In the genomic region with DNA sequence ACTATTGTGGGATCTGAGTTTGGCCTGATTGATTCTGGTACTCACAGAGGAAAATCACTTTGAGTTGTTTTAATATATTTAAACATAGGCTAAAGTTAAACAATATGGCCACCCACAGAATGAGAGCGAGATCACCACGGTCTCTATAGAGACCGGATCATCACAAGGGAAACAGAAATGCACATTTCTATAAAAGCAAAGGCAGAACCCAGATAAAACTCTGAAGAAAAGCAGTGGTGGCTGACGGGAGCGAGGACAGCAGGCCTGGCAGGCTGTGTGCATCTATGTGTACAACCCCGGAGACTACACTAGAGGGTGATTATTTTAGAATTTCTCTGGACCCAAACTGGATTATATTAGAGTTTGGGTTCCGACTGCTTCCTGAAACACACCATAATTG, we compare ENCODE assay signal across 19 mouse cellular contexts.
DNase-seq lines count a peak whose midpoint lies in the region; ATAC-seq and TF ChIP-seq lines count a peak whose summit lies in the region.
"Had no signal": no experiment of that assay in that cellular context is flagged by ENCODE, and none has a peak within 500 bp of the region (broad histone marks: within the 10 kb centered on the region; RNA-seq: fewer than 3 reads in every experiment).

No protein-coding gene starts in this region.

- peak overlapping the region; percentile 22; the same call in 1 of the 2 replicates for H3K27ac ChIP-seq in embryonic facial prominence, embryonic 13.5 days
- H3K27ac ChIP-seq in embryonic facial prominence, embryonic 10.5 days (replicated peaks) = no peak overlapping the region
- H3K27ac ChIP-seq in heart, embryonic 13.5 days (replicated peaks) = 0 out of 2 replicates have a peak overlapping the region, but pooled peaks have one; percentile 8
- H3K27ac ChIP-seq in stomach, embryonic 14.5 days (ENCODE audit: low read length) = peak overlapping the region; percentile 79; the same call in 1 of the 2 replicates
- H3K27ac ChIP-seq in stomach, postnatal 0 days (replicated peaks) = no peak overlapping the region
- H3K27ac ChIP-seq in stomach, embryonic 16.5 days (ENCODE audit: low read length) = peak overlapping the region; percentile 80
- H3K27ac ChIP-seq: heart, adult 2 months; hindbrain, embryonic 15.5 days had no signal

- no peak overlapping the region for H3K4me3 ChIP-seq in embryonic facial prominence, embryonic 13.5 days
- H3K4me3 ChIP-seq in embryonic facial prominence, embryonic 10.5 days = no peak overlapping the region
- H3K4me3 ChIP-seq in heart, embryonic 13.5 days = no peak overlapping the region
- no peak overlapping the region for H3K4me3 ChIP-seq in stomach, embryonic 14.5 days (ENCODE audit: low read depth, low read length)
- no peak overlapping the region for H3K4me3 ChIP-seq in stomach, postnatal 0 days (ENCODE audit: low read depth, low read length)
- no peak overlapping the region for H3K4me3 ChIP-seq in stomach, embryonic 16.5 days (replicated peaks; ENCODE audit: low read length)
- H3K4me3 ChIP-seq: heart, adult 2 months; hindbrain, embryonic 15.5 days had no signal

- no peaks in the 10 kb centered on the region for H3K36me3 ChIP-seq in embryonic facial prominence, embryonic 13.5 days
- no peaks in the 10 kb centered on the region for H3K36me3 ChIP-seq in embryonic facial prominence, embryonic 10.5 days (replicated peaks)
- H3K36me3 ChIP-seq in heart, embryonic 13.5 days = no peaks in the 10 kb centered on the region
- no peaks in the 10 kb centered on the region for H3K36me3 ChIP-seq in stomach, embryonic 14.5 days (ENCODE audit: control insufficient read depth, insufficient read depth, low read length)
- no peaks in the 10 kb centered on the region for H3K36me3 ChIP-seq in stomach, postnatal 0 days (ENCODE audit: control insufficient read depth, insufficient read depth, low read length)
- no peaks in the 10 kb centered on the region for H3K36me3 ChIP-seq in stomach, embryonic 16.5 days (ENCODE audit: control insufficient read depth, insufficient read depth, low read length)
- H3K36me3 ChIP-seq: G1E; hindbrain, embryonic 15.5 days had no signal

- no peak overlapping the region for H3K9ac ChIP-seq in embryonic facial prominence, embryonic 13.5 days
- no peak overlapping the region for H3K9ac ChIP-seq in heart, embryonic 13.5 days
- H3K9ac ChIP-seq in stomach, embryonic 14.5 days (replicated peaks; ENCODE audit: low read depth, low read length) = no peak overlapping the region
- no peak overlapping the region for H3K9ac ChIP-seq in stomach, postnatal 0 days (ENCODE audit: low read length)
- H3K9ac ChIP-seq in stomach, embryonic 16.5 days (ENCODE audit: low read length) = no peak overlapping the region
- H3K9ac ChIP-seq: hindbrain, embryonic 15.5 days had no signal

- 76% methylated on average over 7 of the region's 7 CpGs for WGBS in embryonic facial prominence, embryonic 13.5 days
- 89% methylated on average over 7 of the region's 7 CpGs for WGBS in embryonic facial prominence, embryonic 10.5 days
- 68% methylated on average over 7 of the region's 7 CpGs for WGBS in heart, embryonic 13.5 days
- 50% methylated on average over 7 of the region's 7 CpGs for WGBS in stomach, embryonic 14.5 days
- 60% methylated on average over 7 of the region's 7 CpGs for whole genome bisulfite sequencing in stomach, postnatal 0 days
- WGBS in stomach, embryonic 16.5 days = 60% methylated on average over 7 of the region's 7 CpGs

- H3K9me3 ChIP-seq in embryonic facial prominence, embryonic 13.5 days = no peaks in the 10 kb centered on the region
- no peaks in the 10 kb centered on the region for H3K9me3 ChIP-seq in embryonic facial prominence, embryonic 10.5 days
- no peaks in the 10 kb centered on the region for H3K9me3 ChIP-seq in heart, embryonic 13.5 days
- no peaks in the 10 kb centered on the region for H3K9me3 ChIP-seq in stomach, embryonic 14.5 days (ENCODE audit: control insufficient read depth, low read depth, low read length)
- H3K9me3 ChIP-seq in stomach, postnatal 0 days (ENCODE audit: control insufficient read depth, low read length) = no peaks in the 10 kb centered on the region
- H3K9me3 ChIP-seq in stomach, embryonic 16.5 days (replicated peaks; ENCODE audit: control insufficient read depth, low read length) = no peaks in the 10 kb centered on the region
- H3K9me3 ChIP-seq: G1E; hindbrain, embryonic 15.5 days had no signal

- no peak overlapping the region for H3K4me2 ChIP-seq in embryonic facial prominence, embryonic 13.5 days
- no peak overlapping the region for H3K4me2 ChIP-seq in heart, embryonic 13.5 days
- no peak overlapping the region for H3K4me2 ChIP-seq in stomach, embryonic 14.5 days (replicated peaks; ENCODE audit: low read depth, low read length)
- no peak overlapping the region for H3K4me2 ChIP-seq in stomach, postnatal 0 days (replicated peaks; ENCODE audit: low read depth)
- no peak overlapping the region for H3K4me2 ChIP-seq in stomach, embryonic 16.5 days (ENCODE audit: low read depth, low read length)
- H3K4me2 ChIP-seq: heart, embryonic 11.5 days; hindbrain, embryonic 15.5 days had no signal

- DNase-seq in embryonic facial prominence, embryonic 10.5 days (ENCODE audit: low spot score) = no peak
- DNase-seq in heart, adult 18-20 months = no peak
- DNase-seq in stomach, postnatal 0 days (ENCODE audit: low spot score) = no peak
- no peak for DNase-seq in lung, postnatal 25 days (ENCODE audit: low spot score)
- DNase-seq: adrenal gland, adult 8-10 months; adrenal gland, postnatal 36 days; B cell, adult 2 months; cerebellum, adult 2 months; gastrocnemius, postnatal 36 days; heart, adult 2 months; heart, postnatal 36 days had no signal

- no peak for TF ChIP-seq CTCF in stomach, postnatal 0 days (IDR thresholded peaks at IDR 0.05; ENCODE audit: low read depth)

- no peak for ATAC-seq in embryonic facial prominence, embryonic 13.5 days (ENCODE audit: insufficient number of reproducible peaks, insufficient read depth, low FRiP score, low TSS enrichment, low read depth)
- ATAC-seq in heart, embryonic 13.5 days (ENCODE audit: extremely low read depth, insufficient number of reproducible peaks, low FRiP score, low TSS enrichment) = no peak
- ATAC-seq in stomach, embryonic 14.5 days (ENCODE audit: insufficient number of reproducible peaks, insufficient read depth, low FRiP score, low read depth) = no peak
- no peak for ATAC-seq in stomach, postnatal 0 days (ENCODE audit: low FRiP score, low TSS enrichment)
- peak; percentile 41; the same call in 1 of the 2 replicates for ATAC-seq in stomach, embryonic 16.5 days (ENCODE audit: insufficient read depth, low FRiP score)
- ATAC-seq: CD4-positive, CD25-positive, alpha-beta regulatory T cell, adult 4 months had no signal

- H3K4me1 ChIP-seq in embryonic facial prominence, embryonic 13.5 days = peaks cover 20% of the 10 kb centered on the region; the same call in 1 of the 2 replicates
- H3K4me1 ChIP-seq in embryonic facial prominence, embryonic 10.5 days = 0 out of 2 replicates have a peak, but pooled peaks cover 3% of the 10 kb centered on the region
- peaks cover 7% of the 10 kb centered on the region; the same call in 1 of the 2 replicates for H3K4me1 ChIP-seq in heart, embryonic 13.5 days
- H3K4me1 ChIP-seq in stomach, embryonic 14.5 days (ENCODE audit: control insufficient read depth, insufficient read depth, low read length) = peaks cover 12% of the 10 kb centered on the region; the same call in 1 of the 2 replicates
- H3K4me1 ChIP-seq in stomach, postnatal 0 days (replicated peaks; ENCODE audit: control insufficient read depth, insufficient read depth) = no peaks in the 10 kb centered on the region
- peaks cover 4% of the 10 kb centered on the region; the same call in 1 of the 2 replicates for H3K4me1 ChIP-seq in stomach, embryonic 16.5 days (ENCODE audit: control insufficient read depth, insufficient read depth, low read length)
- H3K4me1 ChIP-seq: hindbrain, embryonic 15.5 days had no signal

- H3K27me3 ChIP-seq in embryonic facial prominence, embryonic 13.5 days = peaks cover 29% of the 10 kb centered on the region
- 0 out of 2 replicates have a peak, but pooled peaks cover 11% of the 10 kb centered on the region for H3K27me3 ChIP-seq in embryonic facial prominence, embryonic 10.5 days (replicated peaks; ENCODE audit: low read depth, poor library complexity, severe bottlenecking)
- peaks cover 34% of the 10 kb centered on the region for H3K27me3 ChIP-seq in heart, embryonic 13.5 days (replicated peaks)
- no peaks in the 10 kb centered on the region for H3K27me3 ChIP-seq in stomach, embryonic 14.5 days (ENCODE audit: control insufficient read depth, insufficient read depth, low read length)
- no peaks in the 10 kb centered on the region for H3K27me3 ChIP-seq in stomach, postnatal 0 days (ENCODE audit: control insufficient read depth, insufficient read depth, low read length)
- H3K27me3 ChIP-seq in stomach, embryonic 16.5 days (ENCODE audit: control insufficient read depth, insufficient read depth, low read length) = no peaks in the 10 kb centered on the region
- H3K27me3 ChIP-seq: hindbrain, embryonic 15.5 days had no signal

- no peak for TF ChIP-seq EP300 in stomach, postnatal 0 days (optimal IDR thresholded peaks at IDR 0.05)

Comparison
In these comparisons a context has a peak if more than half of its experiments do, and no peak if none do; other contexts are left out.
1. H3K27ac ChIP-seq: peak in embryonic facial prominence, embryonic 13.5 days (single experiment), heart, embryonic 13.5 days (single experiment), stomach, embryonic 14.5 days (single experiment) and stomach, embryonic 16.5 days (single experiment); none in embryonic facial prominence, embryonic 10.5 days (single experiment) and stomach, postnatal 0 days (single experiment).